Mouse (Mus musculus) large intestine, adult 2 months (tissue): ENCODE results near the gene Nxt2. TPM values are rescaled to one million over a fixed set of nuclear protein-coding genes. Genes with fewer than 3 reads are reported as not detected.

ENCODE experiments used
- polyA plus RNA-seq: library from polyadenylated mRNA; depleted of rRNA; stranded (reverse); fragments of >200 nt; gene quantifications from 2 replicates; pipeline ENCODE4 v1.2.3, GENCODE M21; 2012; rRNA removed

Nxt2 gene
- polyA plus RNA-seq, 1 experiment = 4.1 TPM

Other genes starting within 250 kb of the Nxt2 start
- gene Gucy2f, start 29.8 kb upstream of the Nxt2 start, polyA plus RNA-seq = not detected in 2 replicates
- 0.18 and 0.32 TPM in 2 replicates for gene Kcne1l, start 79.5 kb downstream of the Nxt2 start, polyA plus RNA-seq
- 0.66 and 1.6 TPM in 2 replicates for gene Acsl4, start 163.8 kb downstream of the Nxt2 start, polyA plus RNA-seq